Mouse (Mus musculus): ENCODE measurements at regions not wholly inside any gene's neighbourhood (a gene's known extent, or its start where the extent isn't known, plus 50 kb on each side); places are given as distances from the start of the nearest gene placed in this dataset.

GRCm38 (mm10) chr11:19713597-19713996 is 210.6 kb upstream of the Spred2 start:
- H3K79me2 ChIP-seq (replicated peaks; ENCODE audit: control insufficient read depth, extremely low read depth, insufficient read depth, poor library complexity, severe bottlenecking), result no peaks in the 10 kb centered on the region
- H3K27ac ChIP-seq (ENCODE audit: insufficient read depth, low read depth), result no peak overlapping the region
- DNase-seq (ENCODE audit: extremely low read depth), result no peak
- no peak overlapping the region for H3K4me2 ChIP-seq (ENCODE audit: insufficient read depth, low read depth, poor library complexity, severe bottlenecking)
- H3K9ac ChIP-seq (ENCODE audit: insufficient read depth, low read depth), result no peak overlapping the region
- no peaks in the 10 kb centered on the region for H3K9me3 ChIP-seq (replicated peaks; ENCODE audit: low read length)
- TF ChIP-seq NRF1 (IDR thresholded peaks at IDR 0.05; ENCODE audit: low read depth, low read length) (no peak), ELF1 (IDR thresholded peaks at IDR 0.05; ENCODE audit: low read depth, low read length) (no peak)
- in situ Hi-C loops (cut with MboI; ENCODE audit: low pct_ligation_motif_present, low pct_unique_long_range_greater_than_20kb, low sequenced_read_pairs), result no loop called here
- dilution Hi-C loops (cut with MboI; ENCODE audit: extremely low pct_ligation_motif_present, extremely low pct_unique_long_range_greater_than_20kb, low sequenced_read_pairs), result no loop called here
- H3K36me3 ChIP-seq (replicated peaks in 1 of 2; ENCODE audit: control insufficient read depth in 1 of 2, insufficient read depth in 1 of 2, low read length in 1 of 2), result no peaks in the 10 kb centered on the region
- H3K27me3 ChIP-seq (replicated peaks), result no peaks in the 10 kb centered on the region
- H3K4me1 ChIP-seq (ENCODE audit: control insufficient read depth in 1 of 2, insufficient read depth in 2 of 2), result no peaks in the 10 kb centered on the region
- H3K4me3 ChIP-seq (replicated peaks in 1 of 3; ENCODE audit: low read depth in 2 of 3, low read length in 2 of 3, poor library complexity in 1 of 3), result no peak overlapping the region

DNA sequence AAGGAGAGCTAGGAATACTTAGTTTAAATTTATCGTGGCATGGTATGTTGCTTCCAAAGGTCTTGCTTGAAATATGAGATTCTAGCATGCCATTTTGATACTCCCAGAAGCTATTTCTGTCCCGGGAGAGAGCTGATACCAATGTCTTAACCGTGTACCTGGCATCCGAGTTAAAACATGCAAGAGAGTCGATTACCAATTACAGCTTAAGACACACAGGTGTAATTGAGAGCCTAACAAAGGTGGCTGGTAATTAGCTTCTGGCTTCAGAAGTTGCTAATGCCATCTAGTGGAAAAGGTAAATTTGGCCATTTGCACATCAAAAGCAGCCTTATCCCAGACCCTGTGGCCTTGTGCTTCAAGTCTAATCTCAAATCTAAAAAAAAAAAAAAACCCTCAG is 210.0 kb upstream of the Spred2 start:
- H3K9me3 ChIP-seq (replicated peaks; ENCODE audit: low read length), result no peaks in the 10 kb centered on the region
- no peak overlapping the region for H3K9ac ChIP-seq (ENCODE audit: insufficient read depth, low read depth)
- TF ChIP-seq RAD21 (IDR thresholded peaks at IDR 0.05; ENCODE audit: low read depth, low read length) (peak; percentile 78), POLR2AphosphoS2 (IDR thresholded peaks at IDR 0.05; ENCODE audit: low read depth, low read length) (no peak), SMC3 (IDR thresholded peaks at IDR 0.05; ENCODE audit: low read depth, low read length) (peak; percentile 70), CTCF (conservative IDR thresholded peaks at IDR 0.05 in 1 of 2, IDR thresholded peaks at IDR 0.05 in 1 of 2; ENCODE audit: low read depth in 2 of 2, low read length in 2 of 2) (peak; percentile 18 to 75; a peak in 2 of 4 replicates), GABPA (IDR thresholded peaks at IDR 0.05; ENCODE audit: insufficient replicate concordance, low read depth, low read length) (no peak)
- dilution Hi-C loops (cut with MboI; ENCODE audit: extremely low pct_ligation_motif_present, extremely low pct_unique_long_range_greater_than_20kb, low sequenced_read_pairs) (no loop called here), in situ Hi-C loops (cut with MboI; ENCODE audit: low pct_ligation_motif_present, low pct_unique_long_range_greater_than_20kb, low sequenced_read_pairs) (no loop called here)
- H3K79me2 ChIP-seq (replicated peaks; ENCODE audit: control insufficient read depth, extremely low read depth, insufficient read depth, poor library complexity, severe bottlenecking), result no peaks in the 10 kb centered on the region
- peak; percentile 13 for DNase-seq (ENCODE audit: extremely low read depth)
- H3K27ac ChIP-seq (ENCODE audit: insufficient read depth, low read depth), result no peak overlapping the region
- no peaks in the 10 kb centered on the region for H3K4me1 ChIP-seq (ENCODE audit: control insufficient read depth in 1 of 2, insufficient read depth in 2 of 2)
- no peak overlapping the region for H3K4me2 ChIP-seq (ENCODE audit: insufficient read depth, low read depth, poor library complexity, severe bottlenecking)
- no peaks in the 10 kb centered on the region for H3K36me3 ChIP-seq (replicated peaks in 1 of 2; ENCODE audit: control insufficient read depth in 1 of 2, insufficient read depth in 1 of 2, low read length in 1 of 2)
- no peak overlapping the region for H3K4me3 ChIP-seq (replicated peaks in 1 of 3; ENCODE audit: low read depth in 2 of 3, low read length in 2 of 3, poor library complexity in 1 of 3)
- H3K27me3 ChIP-seq (replicated peaks), result no peaks in the 10 kb centered on the region

- DNase-seq (ENCODE audit: extremely low read depth), result no peak
- in situ Hi-C loops (cut with MboI; ENCODE audit: low pct_ligation_motif_present, low pct_unique_long_range_greater_than_20kb, low sequenced_read_pairs) (no loop called here), dilution Hi-C loops (cut with MboI; ENCODE audit: extremely low pct_ligation_motif_present, extremely low pct_unique_long_range_greater_than_20kb, low sequenced_read_pairs) (no loop called here)
- Histone ChIP-seq H3K4me2 (ENCODE audit: insufficient read depth, low read depth, poor library complexity, severe bottlenecking) (no peak overlapping the region), H3K4me1 (ENCODE audit: control insufficient read depth in 1 of 2, insufficient read depth in 2 of 2) (no peaks in the 10 kb centered on the region), H3K27ac (ENCODE audit: insufficient read depth, low read depth) (no peak overlapping the region), H3K27me3 (replicated peaks) (no peaks in the 10 kb centered on the region), H3K79me2 (replicated peaks; ENCODE audit: control insufficient read depth, extremely low read depth, insufficient read depth, poor library complexity, severe bottlenecking) (no peaks in the 10 kb centered on the region), H3K9ac (ENCODE audit: insufficient read depth, low read depth) (no peak overlapping the region), H3K4me3 (replicated peaks in 1 of 3; ENCODE audit: low read depth in 2 of 3, low read length in 2 of 3, poor library complexity in 1 of 3) (no peak overlapping the region), H3K36me3 (replicated peaks in 1 of 2; ENCODE audit: control insufficient read depth in 1 of 2, insufficient read depth in 1 of 2, low read length in 1 of 2) (no peaks in the 10 kb centered on the region), H3K9me3 (replicated peaks; ENCODE audit: low read length) (no peaks in the 10 kb centered on the region)
- no peak for TF ChIP-seq JUND (conservative IDR thresholded peaks at IDR 0.05; ENCODE audit: low read depth, low read length)
- no peak for TF ChIP-seq SMC3 (IDR thresholded peaks at IDR 0.05; ENCODE audit: low read depth, low read length)
- no peak for TF ChIP-seq EP300 (IDR thresholded peaks at IDR 0.05; ENCODE audit: low read length)
- no peak for TF ChIP-seq KAT2A (IDR thresholded peaks at IDR 0.05; ENCODE audit: insufficient replicate concordance, low read length)
- no peak for TF ChIP-seq ZC3H11A (IDR thresholded peaks at IDR 0.05; ENCODE audit: low read depth, low read length)
- TF ChIP-seq HCFC1 (IDR thresholded peaks at IDR 0.05; ENCODE audit: low read depth, low read length), result no peak
- TF ChIP-seq USF2 (conservative IDR thresholded peaks at IDR 0.05; ENCODE audit: low read depth, low read length), result no peak
- no peak for TF ChIP-seq ZNF384 (IDR thresholded peaks at IDR 0.05; ENCODE audit: low read depth, low read length)
- no peak for TF ChIP-seq USF1 (IDR thresholded peaks at IDR 0.05; ENCODE audit: low read depth, low read length)
- no peak for TF ChIP-seq UBTF (IDR thresholded peaks at IDR 0.05; ENCODE audit: low read depth, low read length)
- TF ChIP-seq MYC (IDR thresholded peaks at IDR 0.05; ENCODE audit: low read depth, low read length), result no peak
- no peak for TF ChIP-seq SIN3A (IDR thresholded peaks at IDR 0.05; ENCODE audit: low read length)
- TF ChIP-seq CHD2 (IDR thresholded peaks at IDR 0.05; ENCODE audit: low read length), result no peak
- no peak for TF ChIP-seq MAX (IDR thresholded peaks at IDR 0.05; ENCODE audit: low read length)
- no peak for TF ChIP-seq MAZ (IDR thresholded peaks at IDR 0.05; ENCODE audit: low read depth, low read length)
- no peak for TF ChIP-seq NRF1 (IDR thresholded peaks at IDR 0.05; ENCODE audit: low read depth, low read length)
- no peak for TF ChIP-seq CTCF (conservative IDR thresholded peaks at IDR 0.05 in 1 of 2, IDR thresholded peaks at IDR 0.05 in 1 of 2; ENCODE audit: low read depth in 2 of 2, low read length in 2 of 2)
- no peak for TF ChIP-seq NELFE (IDR thresholded peaks at IDR 0.05; ENCODE audit: low read depth, low read length)
- TF ChIP-seq CHD1 (IDR thresholded peaks at IDR 0.05; ENCODE audit: low read depth, low read length), result no peak
Observed at GRCm38 (mm10) chr11:19714888-19715595, 209.1 kb upstream of the Spred2 start.
